Mouse (Mus musculus) cortical plate, adult 2 months (tissue): ENCODE measurements around the gene Olfr545.

Experiments
- CTCF ChIP-seq: fragments of 200-500 bp; IDR thresholded peaks from 2 replicates; pipeline ENCODE4 v1.5.1; 2011; ENCODE audit warnings: mild to moderate bottlenecking, control low read depth, low read length; ENCODE audit not compliant: insufficient read depth; ENCODE audit errors: extremely low read depth
- POLR2A ChIP-seq: fragments of 200-500 bp; IDR thresholded peaks from 2 replicates; pipeline ENCODE4 v1.6.1; 2011; ENCODE audit warnings: mild to moderate bottlenecking, low read length, control low read depth; ENCODE audit not compliant: insufficient read depth; ENCODE audit errors: extremely low read depth

DNA sequence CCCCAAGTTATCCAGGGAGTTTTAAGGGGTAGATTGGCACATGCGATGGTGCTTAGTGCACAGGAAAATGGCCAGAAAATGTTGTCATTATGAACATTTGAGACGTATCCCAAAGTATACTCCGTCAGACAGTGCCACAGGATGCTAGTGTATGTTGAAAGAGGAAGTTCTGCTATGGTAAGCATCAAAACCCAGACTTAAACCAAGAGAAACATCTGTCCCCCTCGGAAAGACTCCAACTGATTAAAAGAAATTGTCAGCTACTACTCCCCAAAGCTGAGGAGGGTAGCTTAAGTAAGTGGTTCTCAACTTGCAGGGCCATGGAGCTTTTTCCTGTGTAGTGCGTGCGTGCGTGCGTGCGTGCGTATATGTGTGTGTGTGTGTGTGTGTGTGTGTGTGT lies 12.6 kb upstream of the Olfr545 start:
- TF ChIP-seq POLR2A (no peak), CTCF (no peak)
